Mouse (Mus musculus): Measurements from ENCODE around the gene Trip12.

The Trip12 gene

GRCm38 (mm10) chr1:84840018-84840664 is at the start of gene Trip12:
Gene Trip12, minus strand, starts transcription at chr1:84840516.
- no peak for DNase-seq (ENCODE audit: low spot score)

GRCm38 (mm10) chr1:84890005-84890393 is 49.7 kb upstream of the Trip12 start:
- no peak for DNase-seq (ENCODE audit: low spot score)

GRCm38 (mm10) chr1:84889330-84890004 is 49.2 kb upstream of the Trip12 start:
- DNase-seq (ENCODE audit: low spot score): no peak

GRCm38 (mm10) chr1:84885921-84886320 is 45.6 kb upstream of the Trip12 start:
- DNase-seq (ENCODE audit: low spot score): no peak

GRCm38 (mm10) chr1:84885174-84885573 is 44.9 kb upstream of the Trip12 start:
- DNase-seq (ENCODE audit: low spot score): no peak

- no peak for DNase-seq (ENCODE audit: low spot score)
Observed at GRCm38 (mm10) chr1:84883889-84884288, 43.6 kb upstream of the Trip12 start.

GRCm38 (mm10) chr1:84882937-84883336 is 42.6 kb upstream of the Trip12 start:
- DNase-seq (ENCODE audit: low spot score): no peak

DNA sequence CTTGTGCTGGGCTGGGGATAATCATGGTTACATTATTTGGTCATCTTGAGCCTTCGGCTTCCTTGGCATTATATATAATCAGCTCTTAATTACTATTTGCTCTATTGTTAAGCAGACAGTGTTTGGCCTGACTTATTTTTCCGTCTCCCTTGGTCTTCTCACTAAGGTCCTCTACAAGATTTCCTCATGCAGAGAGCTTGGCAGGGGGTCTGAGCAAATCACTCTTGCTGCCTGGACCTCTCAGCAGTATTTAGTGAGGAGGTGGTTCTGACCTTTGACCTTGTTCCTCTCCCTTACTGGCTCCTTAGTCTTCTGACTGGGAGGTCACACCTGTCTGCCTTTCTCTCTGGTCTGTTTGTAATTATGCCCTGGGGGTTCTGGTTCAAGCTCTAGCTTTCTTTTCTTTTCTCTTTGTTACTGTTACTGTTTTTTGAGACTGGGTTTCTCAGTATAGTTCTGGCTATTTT is 41.8 kb upstream of the Trip12 start:
- no peak for DNase-seq (ENCODE audit: low spot score)

GRCm38 (mm10) chr1:84881248-84882065 is 41.1 kb upstream of the Trip12 start:
- DNase-seq (ENCODE audit: low spot score): no peak

- DNase-seq (ENCODE audit: low spot score): no peak
Observed at GRCm38 (mm10) chr1:84879571-84880120, 39.3 kb upstream of the Trip12 start.

GRCm38 (mm10) chr1:84877590-84877989 is 37.3 kb upstream of the Trip12 start:
- DNase-seq (ENCODE audit: low spot score): no peak

GRCm38 (mm10) chr1:84872939-84873338 is 32.6 kb upstream of the Trip12 start:
- no peak for DNase-seq (ENCODE audit: low spot score)

DNA sequence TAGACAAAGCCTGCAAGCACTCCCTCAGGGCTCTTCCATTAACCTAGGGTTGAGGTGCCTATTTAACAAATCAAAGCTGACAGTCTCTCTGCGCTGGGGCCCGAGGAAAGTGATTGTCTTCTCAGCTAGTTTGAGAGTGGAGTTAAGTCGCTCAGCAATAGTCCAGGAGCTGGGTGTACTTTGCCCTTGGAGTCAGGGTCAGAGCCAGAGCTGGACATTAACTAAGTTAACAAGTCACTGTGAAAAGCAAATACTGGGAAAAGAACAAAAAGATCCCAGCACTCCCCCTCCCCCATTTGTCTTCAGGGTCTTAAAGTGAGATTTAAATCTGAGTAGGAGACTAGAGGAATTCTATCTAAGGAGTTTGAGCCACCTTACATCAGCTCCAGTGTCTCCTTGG is 31.8 kb upstream of the Trip12 start:
- DNase-seq (ENCODE audit: low spot score): no peak

GRCm38 (mm10) chr1:84871131-84871530 is 30.8 kb upstream of the Trip12 start:
- no peak for DNase-seq (ENCODE audit: low spot score)

GRCm38 (mm10) chr1:84869498-84869897 is 29.2 kb upstream of the Trip12 start:
- no peak for DNase-seq (ENCODE audit: low spot score)

- no peak for DNase-seq (ENCODE audit: low spot score)
Observed at GRCm38 (mm10) chr1:84868841-84869240, 28.5 kb upstream of the Trip12 start.

- no peak for DNase-seq (ENCODE audit: low spot score)
Observed at GRCm38 (mm10) chr1:84868311-84868710, 28.0 kb upstream of the Trip12 start.

DNA sequence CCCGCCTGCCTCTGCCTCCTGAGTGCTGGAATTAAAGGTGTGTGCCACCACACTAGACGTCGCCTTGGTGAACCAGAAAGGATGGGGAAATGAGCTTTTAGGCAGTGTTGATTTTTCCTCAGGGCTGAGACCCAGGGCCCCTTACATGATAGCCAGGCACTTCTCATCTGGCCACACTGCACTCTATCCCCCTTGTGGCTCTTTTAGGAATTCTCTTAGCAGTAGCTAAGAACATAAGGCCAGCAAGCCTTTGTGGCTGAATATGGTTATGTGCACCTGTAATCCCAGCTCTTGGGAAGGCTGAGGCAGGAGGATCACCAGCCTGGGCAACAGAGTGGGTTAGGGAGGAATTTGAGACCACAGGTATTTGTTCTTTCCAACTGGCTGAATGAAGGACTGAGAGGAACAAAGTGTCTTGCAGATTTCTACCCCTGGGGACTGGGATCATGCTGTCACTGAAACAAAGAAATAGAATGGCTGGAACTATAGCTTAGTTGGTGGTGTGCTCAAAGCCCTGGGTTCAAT is 26.5 kb upstream of the Trip12 start:
- DNase-seq (ENCODE audit: low spot score): no peak

DNA sequence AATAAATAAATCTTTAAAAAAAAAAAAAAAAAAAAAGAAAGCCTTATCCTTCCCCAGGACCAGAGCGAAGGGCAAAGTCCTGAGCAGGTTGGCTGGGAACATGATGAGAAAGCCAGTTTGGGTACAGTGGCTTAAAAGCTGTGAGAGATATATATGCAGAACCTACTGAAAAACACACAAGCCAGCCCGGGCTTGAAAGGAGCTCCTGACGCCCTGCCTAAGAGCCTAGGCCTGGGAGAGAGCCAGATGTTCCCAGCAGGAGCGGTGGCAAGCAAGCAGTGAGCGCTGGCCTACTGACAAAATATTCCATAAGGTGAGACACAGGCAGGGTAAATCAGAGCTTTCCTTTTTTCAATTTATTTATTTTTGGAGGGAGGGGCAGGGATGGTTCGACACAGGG is 25.9 kb upstream of the Trip12 start:
- no peak for DNase-seq (ENCODE audit: low spot score)

- DNase-seq (ENCODE audit: low spot score): no peak
Observed at GRCm38 (mm10) chr1:84864645-84865044, 24.3 kb upstream of the Trip12 start.

- no peak for DNase-seq (ENCODE audit: low spot score)
Observed at GRCm38 (mm10) chr1:84861255-84861630, 20.9 kb upstream of the Trip12 start.
